Mouse (Mus musculus) ZHBTc4 (cell line): ENCODE data around the gene Pdgfa.

ENCODE experiments used
- DNase-seq: peaks from one replicate; pipeline ENCODE4 v3.0.0-alpha.2; 2011; ENCODE audit warnings: low read depth, low spot score

Gene Pdgfa

DNA sequence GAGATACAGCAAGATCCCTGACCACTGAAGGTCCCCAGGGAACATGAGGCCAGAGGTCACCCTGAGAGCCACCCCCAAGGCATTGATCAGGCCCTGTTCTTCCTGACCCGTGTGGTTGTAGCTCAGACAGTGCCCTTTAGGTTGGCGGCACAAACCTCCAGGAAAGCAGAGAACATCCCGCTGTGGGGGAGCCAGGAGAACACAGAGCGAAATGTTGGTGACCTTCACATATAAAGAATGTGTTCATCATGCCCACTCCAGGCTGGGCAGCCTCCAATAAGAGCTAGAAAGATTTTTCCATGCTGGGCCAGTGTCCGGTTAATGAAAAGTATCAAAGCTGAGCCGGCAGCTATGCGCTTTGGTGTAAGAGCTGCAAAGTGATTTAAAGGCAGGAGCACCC is 43.2 kb downstream of the Pdgfa start:
- DNase-seq, result no peak

DNA sequence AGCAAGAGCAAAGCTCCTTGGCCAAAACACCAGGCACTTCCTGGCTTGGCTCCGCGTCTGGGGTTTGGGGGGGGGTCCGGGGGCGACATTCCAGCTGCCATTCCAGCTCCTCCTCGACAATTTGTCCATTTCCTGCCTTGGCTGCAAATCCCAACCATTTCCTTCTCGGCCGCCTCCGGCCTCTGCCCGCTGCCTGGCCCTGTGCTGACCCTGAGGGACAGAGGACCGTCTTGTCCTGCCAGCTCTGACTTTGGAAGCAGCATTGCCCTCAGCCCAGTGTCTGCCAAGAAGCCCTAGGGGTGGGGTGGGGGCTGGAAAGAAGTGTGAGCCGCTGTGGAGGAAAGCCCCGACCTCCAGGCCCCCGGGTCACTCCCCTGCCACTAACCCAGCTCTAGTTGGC is 44.2 kb downstream of the Pdgfa start:
- no peak for DNase-seq

- no peak for DNase-seq
These were observed 45.9 kb downstream of the Pdgfa start for GRCm38 (mm10) chr5:138951305-138951704.

- no peak for DNase-seq
These were observed 48.0 kb downstream of the Pdgfa start for GRCm38 (mm10) chr5:138949165-138949564.

DNA sequence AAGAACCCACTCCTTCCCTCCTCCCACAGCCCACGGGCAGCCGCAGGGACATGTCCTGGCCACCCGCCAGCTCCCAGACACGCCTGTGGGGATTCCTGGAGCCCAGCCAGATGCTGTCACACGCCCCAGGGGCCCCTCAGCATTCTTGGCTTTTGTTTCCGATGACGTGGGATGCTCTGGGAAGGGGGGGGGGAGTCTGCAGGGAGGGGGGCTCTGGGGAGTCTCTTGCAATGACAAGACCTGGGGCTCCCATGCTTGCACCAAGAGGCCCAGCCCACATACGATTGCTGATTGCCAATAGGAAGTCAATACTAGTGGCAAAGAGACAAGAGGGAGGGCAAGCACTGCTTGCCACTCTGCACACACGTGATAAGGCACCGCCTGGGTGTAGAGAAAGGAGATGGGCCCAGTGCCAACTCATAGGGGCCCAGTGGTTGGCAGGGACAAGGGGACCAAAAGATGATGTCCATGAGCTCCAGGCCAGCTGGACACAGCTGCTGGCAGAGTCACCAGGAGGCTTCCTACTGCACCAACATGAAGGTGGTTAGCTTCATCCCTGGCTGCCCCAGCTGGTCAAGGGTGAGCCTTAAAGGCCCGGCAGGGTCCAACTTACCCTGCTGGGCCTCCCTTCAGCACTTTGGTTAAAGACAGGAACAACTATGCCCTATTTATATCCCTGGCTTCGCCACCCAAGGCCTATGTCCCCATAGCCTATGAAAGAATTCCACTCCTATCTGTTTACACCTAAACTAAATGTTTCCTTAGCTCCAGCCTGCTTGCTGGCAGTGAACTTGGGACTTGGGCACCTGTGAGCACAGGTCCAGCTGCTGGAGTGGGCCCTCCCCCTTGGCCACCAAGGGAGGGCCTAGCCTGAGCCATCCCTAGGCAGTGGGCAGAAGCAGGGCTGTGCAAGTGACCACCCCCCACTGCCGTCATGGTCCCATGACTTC is 48.9 kb downstream of the Pdgfa start:
- no peak for DNase-seq

GRCm38 (mm10) chr5:138947487-138947886 is 49.7 kb downstream of the Pdgfa start:
- DNase-seq, result no peak

- DNase-seq, result no peak
These were observed 50.2 kb downstream of the Pdgfa start for GRCm38 (mm10) chr5:138946931-138947330.

DNA sequence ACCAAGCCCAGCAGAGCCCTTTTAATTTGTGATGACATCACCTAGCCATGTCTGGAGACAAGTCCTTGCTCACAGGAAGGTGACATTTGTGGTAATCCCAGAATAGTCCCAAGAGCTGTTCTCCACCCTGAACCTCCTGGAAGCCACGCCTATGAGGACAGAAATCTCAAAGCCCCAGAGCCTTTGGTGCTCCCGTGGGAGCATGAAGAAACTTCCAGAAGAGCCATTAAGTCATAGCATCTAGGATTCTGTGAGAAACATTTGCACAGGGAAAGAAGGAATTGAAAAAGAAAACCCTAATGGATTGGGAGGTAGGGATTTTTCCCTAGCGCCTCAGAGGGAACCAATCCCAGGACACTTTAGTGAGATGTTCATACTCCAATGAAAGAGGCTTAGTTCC is 52.2 kb downstream of the Pdgfa start:
- no peak for DNase-seq

DNA sequence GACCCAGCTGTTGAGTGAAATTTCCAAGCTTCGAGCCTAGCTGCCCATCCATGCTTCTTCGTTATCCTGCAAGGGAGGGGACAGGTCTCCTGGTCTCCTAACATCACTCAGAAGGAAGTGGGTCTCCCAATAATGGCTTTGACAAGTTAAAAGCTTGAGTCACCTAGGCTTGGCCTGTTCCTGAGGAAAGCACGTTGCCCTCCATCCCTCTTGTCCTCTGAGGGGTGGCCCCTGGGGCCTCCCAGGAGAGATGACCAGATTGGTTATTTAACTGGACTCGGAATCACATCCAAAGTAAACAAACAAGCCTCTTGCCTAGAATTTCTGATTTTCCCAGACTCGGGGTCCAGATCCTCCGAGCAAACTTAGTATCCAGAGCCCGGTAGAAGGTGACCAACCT is 52.6 kb downstream of the Pdgfa start:
- no peak for DNase-seq

DNA sequence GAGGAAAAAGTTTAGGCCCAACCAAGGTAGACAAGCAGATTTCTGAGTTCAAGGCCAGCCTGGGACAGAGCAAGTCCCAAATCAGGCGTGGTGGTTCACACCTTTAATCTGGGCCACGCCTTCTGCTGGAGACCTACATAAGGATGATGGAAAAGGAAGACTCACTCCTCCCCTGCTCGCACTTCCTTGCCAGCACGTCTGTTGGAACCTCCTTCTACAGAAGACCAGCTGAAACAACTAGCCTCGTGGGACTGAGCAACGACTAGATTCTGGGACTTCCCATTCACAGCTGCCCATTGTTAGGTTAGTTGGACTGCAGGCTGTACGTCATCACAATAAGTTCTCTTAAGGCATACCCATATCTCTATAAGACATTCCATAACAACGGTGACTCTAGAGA is 55.3 kb downstream of the Pdgfa start:
- no peak for DNase-seq

- peak; percentile 85 for DNase-seq
These were observed 56.6 kb downstream of the Pdgfa start for GRCm38 (mm10) chr5:138940576-138940975.

GRCm38 (mm10) chr5:138938572-138939163 is 58.5 kb downstream of the Pdgfa start:
- no peak for DNase-seq

DNA sequence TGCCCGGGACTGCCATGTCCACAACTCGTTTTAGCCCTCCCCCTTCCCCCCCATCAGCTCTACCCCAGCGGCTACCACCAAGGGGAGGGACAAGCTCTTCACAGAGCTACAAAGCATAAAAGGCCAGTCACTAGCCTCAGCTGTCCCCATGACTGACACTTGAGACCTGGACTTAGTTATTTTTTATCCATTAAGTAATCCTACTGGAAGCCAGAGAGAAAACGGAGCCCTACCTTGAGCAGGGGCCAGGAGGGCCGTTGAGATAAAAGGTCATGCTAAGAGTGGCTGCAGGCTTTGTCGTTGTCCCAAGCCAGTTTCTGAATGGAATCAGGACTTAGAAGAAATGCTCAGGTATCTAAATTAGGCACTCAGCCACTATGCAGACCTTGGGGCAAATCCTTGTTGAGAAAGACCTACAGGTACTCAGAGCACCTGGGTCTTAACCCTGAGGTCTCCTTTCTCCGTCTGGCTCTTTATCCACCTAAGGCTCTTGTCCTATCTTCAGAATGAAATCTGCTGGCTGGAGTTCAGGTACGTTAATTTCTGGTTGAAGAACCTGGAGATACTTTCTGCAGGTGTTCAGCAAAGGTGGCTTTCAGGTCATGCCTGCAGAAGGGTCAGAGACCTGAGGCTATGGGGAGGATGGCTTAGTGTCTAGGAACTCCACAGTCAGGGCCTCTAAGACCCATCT is 60.6 kb downstream of the Pdgfa start:
- DNase-seq, result no peak

DNA sequence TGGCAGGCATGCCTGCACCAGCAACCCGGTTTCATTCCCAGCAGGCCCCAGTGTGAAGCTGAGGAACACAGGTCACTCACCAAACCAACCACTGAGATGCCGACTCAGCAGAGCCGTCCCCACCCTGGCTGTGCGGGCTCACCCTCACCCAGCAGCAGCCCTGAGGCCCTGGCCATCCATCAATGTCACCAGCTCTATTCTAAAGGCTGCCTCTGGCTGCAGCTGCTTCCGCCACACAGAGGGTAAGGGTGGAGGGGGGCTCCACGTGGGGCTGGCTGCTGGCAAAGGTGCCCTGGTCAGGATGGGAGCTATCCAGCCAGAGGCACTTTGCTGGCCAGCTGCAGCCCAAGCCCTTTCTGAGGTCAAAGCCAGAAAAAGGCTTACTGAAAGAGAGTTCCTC is 62.6 kb downstream of the Pdgfa start:
- no peak for DNase-seq

DNA sequence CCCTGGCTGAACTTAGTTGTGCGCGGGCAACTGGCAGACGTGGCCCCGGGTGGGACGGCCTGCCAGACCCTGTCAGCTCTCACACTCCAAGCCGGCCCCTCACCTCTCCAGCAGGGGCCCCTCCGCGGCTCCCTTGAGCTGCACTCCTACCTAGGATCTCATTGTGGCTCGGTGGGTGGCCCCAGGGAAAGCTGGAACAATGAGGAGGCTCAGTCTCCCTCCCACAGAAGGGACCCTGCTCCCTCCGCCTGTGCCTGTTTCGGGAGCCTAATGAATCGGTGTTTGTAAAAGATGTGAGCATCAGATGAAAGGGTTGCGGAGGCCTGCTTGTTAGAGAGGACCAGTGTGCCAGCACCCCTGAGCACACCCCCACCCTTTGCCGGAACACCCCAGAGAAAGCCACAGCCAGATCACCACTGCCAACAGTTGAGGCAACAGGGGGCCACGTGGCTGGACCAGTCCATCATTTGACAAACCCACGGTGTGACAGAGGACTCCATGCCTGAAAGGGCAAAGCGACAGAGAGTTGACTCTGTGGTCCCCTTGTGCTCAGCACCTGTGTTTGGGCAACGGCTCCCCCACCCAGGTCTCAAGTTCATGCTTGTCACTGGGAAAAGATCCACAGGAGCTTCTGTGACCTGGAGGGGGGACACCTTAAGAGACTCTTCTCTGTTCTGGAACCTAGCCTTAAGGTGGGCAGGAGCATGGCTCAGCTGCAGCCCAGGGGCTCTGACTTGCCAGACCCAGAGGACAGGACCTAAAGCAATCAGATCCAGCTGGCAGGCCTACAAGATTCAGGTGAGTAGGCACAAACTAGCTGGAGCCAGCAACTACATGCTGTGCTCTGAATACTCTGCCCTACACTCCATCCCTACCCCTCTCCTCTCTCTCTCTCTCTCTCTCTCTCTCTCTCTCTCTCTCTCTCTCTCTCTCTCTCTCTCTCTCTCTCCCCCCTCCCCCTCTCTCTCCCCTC is 64.4 kb downstream of the Pdgfa start:
- DNase-seq, result peak; percentile 34

GRCm38 (mm10) chr5:138931836-138932235 is 65.3 kb downstream of the Pdgfa start:
- no peak for DNase-seq

GRCm38 (mm10) chr5:138929879-138930507 is 67.2 kb downstream of the Pdgfa start:
- DNase-seq, result no peak
